In genomic region chr1:69667456-69667855, GRCm38 (mm10) we compare ENCODE assay signal across 25 mouse cellular contexts.
"Had no signal": no experiment of that assay in that cellular context is flagged by ENCODE, and none has a peak within 500 bp of the region (broad histone marks: within the 10 kb centered on the region; RNA-seq: fewer than 3 reads in every experiment).

No protein-coding gene starts in this region.

- ATAC-seq: liver, embryonic 12.5 days; midbrain, embryonic 15.5 days had no signal

- H3K4me2 ChIP-seq: kidney, embryonic 15.5 days; limb, embryonic 12.5 days; limb, embryonic 15.5 days; liver, embryonic 12.5 days; liver, embryonic 15.5 days; midbrain, embryonic 11.5 days; midbrain, embryonic 15.5 days; neural tube, embryonic 12.5 days; neural tube, embryonic 15.5 days had no signal

- H3K27me3 ChIP-seq: kidney, embryonic 15.5 days; limb, embryonic 12.5 days; limb, embryonic 15.5 days; liver, embryonic 12.5 days; liver, embryonic 15.5 days; midbrain, embryonic 15.5 days; neural tube, embryonic 12.5 days; neural tube, embryonic 15.5 days had no signal

- H3K27ac ChIP-seq: kidney, embryonic 15.5 days; left cerebral cortex, adult 2 months; limb, embryonic 12.5 days; limb, embryonic 15.5 days; liver, embryonic 12.5 days; liver, embryonic 15.5 days; midbrain, embryonic 15.5 days; neural tube, embryonic 12.5 days; neural tube, embryonic 15.5 days; stomach, postnatal 0 days had no signal

- H3K9ac ChIP-seq: kidney, embryonic 15.5 days; limb, embryonic 12.5 days; limb, embryonic 15.5 days; liver, embryonic 12.5 days; liver, embryonic 15.5 days; midbrain, embryonic 15.5 days; neural tube, embryonic 12.5 days; neural tube, embryonic 15.5 days had no signal

- H3K4me1 ChIP-seq: kidney, embryonic 15.5 days; limb, embryonic 12.5 days; limb, embryonic 15.5 days; midbrain, embryonic 15.5 days; neural tube, embryonic 12.5 days; neural tube, embryonic 15.5 days had no signal

- H3K4me3 ChIP-seq: kidney, embryonic 15.5 days; left cerebral cortex, adult 2 months; limb, embryonic 12.5 days; limb, embryonic 15.5 days; liver, embryonic 12.5 days; liver, embryonic 15.5 days; midbrain, embryonic 15.5 days; neural tube, embryonic 12.5 days; neural tube, embryonic 15.5 days had no signal

- H3K9me3 ChIP-seq: kidney, embryonic 15.5 days; limb, embryonic 12.5 days; limb, embryonic 15.5 days; liver, embryonic 12.5 days; liver, embryonic 15.5 days; midbrain, embryonic 15.5 days; neural tube, embryonic 12.5 days; neural tube, embryonic 15.5 days had no signal

- DNase-seq: kidney, adult 11 months; kidney, adult 8-10 months; kidney, postnatal 10 days; kidney, postnatal 36 days; layer of hippocampus, postnatal 36 days; left cerebral cortex, postnatal 4 days; lung, adult 2 months; lung, postnatal 14 days; lung, postnatal 4 days; right cerebral cortex, adult 18-20 months; right cerebral cortex, postnatal 14 days; right cerebral cortex, postnatal 4 days; thymus, adult 2 months; thymus, postnatal 14 days had no signal

- H3K36me3 ChIP-seq: kidney, embryonic 15.5 days; limb, embryonic 12.5 days; limb, embryonic 15.5 days; liver, embryonic 12.5 days; liver, embryonic 15.5 days; midbrain, embryonic 15.5 days; neural tube, embryonic 12.5 days; neural tube, embryonic 15.5 days had no signal
